Mouse (Mus musculus): ENCODE results near the gene Cd81.
A peak's percentile ranks its signal among the peaks of the same experiment; 100 is the strongest.

GRCm38 (mm10) chr7:143013420-143014178 lies 38.9 kb upstream of the Cd81 start:
- no peak for TF ChIP-seq ZC3H11A (IDR thresholded peaks at IDR 0.05; ENCODE audit: low read depth, low read length)
- TF ChIP-seq SMC3 (IDR thresholded peaks at IDR 0.05; ENCODE audit: low read depth, low read length) = peak; percentile 15; the same call in 1 of the 2 replicates

Measured in MEL (cell line).